Mouse (Mus musculus): ENCODE data around the gene Olfr279. TPM values are rescaled to one million over a fixed set of nuclear protein-coding genes. Genes with fewer than 3 reads are reported as not detected.
A peak's percentile ranks its signal among the peaks of the same experiment; 100 is the strongest.

Olfr279 gene
- polyA plus RNA-seq, 1 experiment = not detected

- no peaks in the 10 kb centered on the region for H3K9me3 ChIP-seq
- no peak overlapping the region for H3K4me3 ChIP-seq (replicated peaks)
- TF ChIP-seq FLI1 (IDR thresholded peaks at IDR 0.05; ENCODE audit: low read length) (no peak), GATA1 (IDR thresholded peaks at IDR 0.05; ENCODE audit: borderline replicate concordance, low read length) (no peak)
- peaks cover 85% of the 10 kb centered on the region for H3K36me3 ChIP-seq (replicated peaks; ENCODE audit: low read length)
- H3K27me3 ChIP-seq (replicated peaks) = no peaks in the 10 kb centered on the region
- H3K4me1 ChIP-seq = peaks cover 32% of the 10 kb centered on the region
These were observed 29.0 kb downstream of the Olfr279 start for GRCm38 (mm10) chr15:98521245-98521644.

GRCm38 (mm10) chr15:98526057-98526456 is 33.9 kb downstream of the Olfr279 start:
- TF ChIP-seq FLI1 (IDR thresholded peaks at IDR 0.05; ENCODE audit: low read length) (no peak), GATA1 (IDR thresholded peaks at IDR 0.05; ENCODE audit: borderline replicate concordance, low read length) (no peak)

GRCm38 (mm10) chr15:98527056-98527771 is 35.0 kb downstream of the Olfr279 start:
- Histone ChIP-seq H3K9me3 (no peaks in the 10 kb centered on the region), H3K27me3 (replicated peaks) (no peaks in the 10 kb centered on the region), H3K4me3 (replicated peaks) (no peak overlapping the region), H3K4me1 (peaks cover 44% of the 10 kb centered on the region), H3K36me3 (replicated peaks; ENCODE audit: low read length) (peaks cover 95% of the 10 kb centered on the region)
- TF ChIP-seq FLI1 (IDR thresholded peaks at IDR 0.05; ENCODE audit: low read length) (no peak), GATA1 (IDR thresholded peaks at IDR 0.05; ENCODE audit: borderline replicate concordance, low read length) (no peak)

More at GRCm38 (mm10) chr15:98526057-98526456, 33.9 kb downstream of the Olfr279 start:
- Histone ChIP-seq H3K36me3 (replicated peaks; ENCODE audit: low read length) (peaks cover 98% of the 10 kb centered on the region), H3K27me3 (replicated peaks) (no peaks in the 10 kb centered on the region), H3K4me3 (replicated peaks) (peak overlapping the region; percentile 38), H3K9me3 (no peaks in the 10 kb centered on the region), H3K4me1 (peaks cover 41% of the 10 kb centered on the region)

DNA sequence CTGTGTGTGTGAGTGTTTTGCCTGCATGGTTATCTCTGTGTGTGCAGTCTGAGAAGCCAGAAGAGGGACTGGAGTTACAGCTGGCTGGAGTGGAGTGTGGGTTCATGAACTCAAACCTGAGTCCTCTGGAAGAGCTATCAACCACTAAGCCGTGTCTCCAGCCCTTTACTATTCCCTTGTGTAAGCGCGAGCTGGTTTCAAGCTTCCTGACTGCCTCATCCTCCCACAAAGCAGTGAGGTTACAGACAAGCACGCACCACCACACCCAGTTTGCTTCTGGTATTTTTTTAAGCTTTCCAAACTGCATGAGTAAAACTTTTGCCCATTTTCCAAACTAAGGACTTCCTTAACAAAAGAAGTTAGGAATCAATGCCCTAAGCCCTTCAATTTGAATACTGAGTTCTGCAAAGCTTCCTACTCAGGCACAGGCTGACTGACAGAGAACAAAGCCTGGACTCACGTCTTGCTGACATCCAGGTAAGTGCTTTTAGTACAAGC is 35.9 kb downstream of the Olfr279 start:
- H3K4me1 ChIP-seq = peaks cover 53% of the 10 kb centered on the region
- H3K9me3 ChIP-seq = no peaks in the 10 kb centered on the region
- H3K27me3 ChIP-seq (replicated peaks) = no peaks in the 10 kb centered on the region
- TF ChIP-seq GATA1 (IDR thresholded peaks at IDR 0.05; ENCODE audit: borderline replicate concordance, low read length) = no peak
- no peak for TF ChIP-seq FLI1 (IDR thresholded peaks at IDR 0.05; ENCODE audit: low read length)
- H3K4me3 ChIP-seq (replicated peaks) = no peak overlapping the region
- H3K36me3 ChIP-seq (replicated peaks; ENCODE audit: low read length) = peaks cover 86% of the 10 kb centered on the region

GRCm38 (mm10) chr15:98532281-98532680 is 40.1 kb downstream of the Olfr279 start:
- TF ChIP-seq GATA1 (IDR thresholded peaks at IDR 0.05; ENCODE audit: borderline replicate concordance, low read length) (no peak), FLI1 (IDR thresholded peaks at IDR 0.05; ENCODE audit: low read length) (no peak)
- H3K4me3 ChIP-seq (replicated peaks) = peak overlapping the region; percentile 92
- no peaks in the 10 kb centered on the region for H3K27me3 ChIP-seq (replicated peaks)
- H3K36me3 ChIP-seq (replicated peaks; ENCODE audit: low read length) = peaks cover 45% of the 10 kb centered on the region
- H3K4me1 ChIP-seq = peaks cover 47% of the 10 kb centered on the region
- H3K9me3 ChIP-seq = no peaks in the 10 kb centered on the region

DNA sequence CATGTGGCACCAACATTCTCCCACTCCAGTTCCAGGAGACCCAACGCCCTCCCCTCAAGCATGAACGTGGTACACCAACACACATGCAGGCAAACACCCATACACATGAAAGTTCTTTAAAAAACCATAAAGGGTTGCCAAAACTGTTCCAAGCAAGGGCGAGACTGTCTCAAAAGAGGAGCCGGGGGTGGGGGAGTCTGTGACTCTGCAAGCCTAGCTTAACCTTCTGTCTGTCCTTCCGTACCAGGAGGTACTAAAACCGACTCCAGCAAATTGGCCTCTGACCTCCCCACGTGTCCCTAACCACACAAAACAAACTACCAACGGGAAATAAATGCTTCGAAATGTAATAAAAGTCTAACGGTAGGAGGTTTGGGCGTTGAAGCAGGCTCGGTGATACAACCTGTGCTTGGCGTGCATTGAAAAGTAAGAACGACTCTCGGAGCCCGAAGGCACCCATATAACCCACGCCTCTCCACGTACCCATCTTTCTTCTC is 40.9 kb downstream of the Olfr279 start:
- H3K27me3 ChIP-seq (replicated peaks) = no peaks in the 10 kb centered on the region
- no peaks in the 10 kb centered on the region for H3K9me3 ChIP-seq
- TF ChIP-seq FLI1 (IDR thresholded peaks at IDR 0.05; ENCODE audit: low read length) = no peak
- no peak for TF ChIP-seq GATA1 (IDR thresholded peaks at IDR 0.05; ENCODE audit: borderline replicate concordance, low read length)

DNA sequence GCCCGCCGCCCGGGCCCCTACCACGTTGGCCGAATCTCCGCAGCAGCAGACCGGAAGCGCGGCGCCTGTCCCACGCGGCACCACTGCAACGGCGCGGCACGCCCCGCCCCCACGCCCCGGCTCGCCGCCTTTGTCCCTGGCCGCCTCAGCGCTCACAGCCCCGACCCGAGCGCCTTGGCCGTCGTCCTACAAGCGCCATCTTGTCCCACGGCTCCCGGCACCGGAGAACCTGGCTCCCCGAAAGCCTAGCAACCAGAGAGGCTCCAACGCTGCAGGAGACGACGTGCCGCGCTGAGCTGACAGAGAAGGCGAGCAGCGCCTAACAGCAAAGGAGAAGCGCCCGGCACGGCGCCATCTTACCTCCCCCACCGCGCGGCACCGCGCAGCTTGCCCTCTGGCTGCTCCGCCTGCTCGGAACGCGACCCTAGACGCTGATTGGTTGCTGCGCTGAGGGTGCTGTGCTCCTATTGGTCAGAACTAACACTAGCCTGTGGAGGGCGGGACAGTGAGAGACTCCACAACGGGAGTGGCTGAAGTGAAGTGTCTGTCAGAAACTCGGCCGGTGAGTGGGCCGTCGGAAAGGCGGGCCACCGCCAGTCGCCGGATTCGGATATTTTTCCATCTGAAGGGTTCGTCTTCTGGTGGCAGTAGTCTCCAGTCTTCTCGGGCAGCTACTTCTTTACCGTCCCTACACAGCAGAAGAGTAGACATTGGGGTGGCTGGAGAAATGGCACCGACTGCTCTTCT is 41.9 kb downstream of the Olfr279 start, which contains the start of gene Kansl2:
TSS of gene Kansl2 (minus strand) at position 384 of the 747 bp plus-strand sequence.
- no peaks in the 10 kb centered on the region for H3K27me3 ChIP-seq (replicated peaks)
- peaks cover 39% of the 10 kb centered on the region for H3K36me3 ChIP-seq (replicated peaks; ENCODE audit: low read length)
- no peak for TF ChIP-seq GATA1 (IDR thresholded peaks at IDR 0.05; ENCODE audit: borderline replicate concordance, low read length)
- TF ChIP-seq FLI1 (IDR thresholded peaks at IDR 0.05; ENCODE audit: low read length) = no peak
- H3K4me3 ChIP-seq (replicated peaks) = peak within 1 kb of the TSS; percentile 98
- peaks cover 49% of the 10 kb centered on the region for H3K4me1 ChIP-seq
- no peaks in the 10 kb centered on the region for H3K9me3 ChIP-seq

More for the DNA sequence above, 40.9 kb downstream of the Olfr279 start:
- Histone ChIP-seq H3K4me3 (replicated peaks) (peak overlapping the region; percentile 92), H3K4me1 (peaks cover 47% of the 10 kb centered on the region), H3K36me3 (replicated peaks; ENCODE audit: low read length) (peaks cover 40% of the 10 kb centered on the region)

- Histone ChIP-seq H3K4me3 (replicated peaks) (no peak overlapping the region), H3K27me3 (replicated peaks) (no peaks in the 10 kb centered on the region), H3K9me3 (no peaks in the 10 kb centered on the region), H3K4me1 (peaks cover 54% of the 10 kb centered on the region), H3K36me3 (replicated peaks; ENCODE audit: low read length) (peaks cover 39% of the 10 kb centered on the region)
- no peak for TF ChIP-seq FLI1 (IDR thresholded peaks at IDR 0.05; ENCODE audit: low read length)
- TF ChIP-seq GATA1 (IDR thresholded peaks at IDR 0.05; ENCODE audit: borderline replicate concordance, low read length) = no peak
These were observed 43.7 kb downstream of the Olfr279 start for GRCm38 (mm10) chr15:98535921-98536320.

- no peak for TF ChIP-seq GATA1 (IDR thresholded peaks at IDR 0.05; ENCODE audit: borderline replicate concordance, low read length)
- no peak for TF ChIP-seq FLI1 (IDR thresholded peaks at IDR 0.05; ENCODE audit: low read length)
- no peaks in the 10 kb centered on the region for H3K27me3 ChIP-seq (replicated peaks)
These were observed 44.8 kb downstream of the Olfr279 start for GRCm38 (mm10) chr15:98536828-98537510.

More at GRCm38 (mm10) chr15:98536828-98537510, 44.8 kb downstream of the Olfr279 start:
- Histone ChIP-seq H3K4me3 (replicated peaks) (no peak overlapping the region), H3K9me3 (no peaks in the 10 kb centered on the region), H3K4me1 (peaks cover 52% of the 10 kb centered on the region), H3K36me3 (replicated peaks; ENCODE audit: low read length) (peaks cover 39% of the 10 kb centered on the region)
